Mouse (Mus musculus): ENCODE results near the gene Tvp23a. TPM values are rescaled to one million over a fixed set of nuclear protein-coding genes. Genes with fewer than 3 reads are reported as not detected.

Tvp23a gene
- polyA plus RNA-seq, 1 experiment from 2014 or later, result 12.1 TPM

DNA sequence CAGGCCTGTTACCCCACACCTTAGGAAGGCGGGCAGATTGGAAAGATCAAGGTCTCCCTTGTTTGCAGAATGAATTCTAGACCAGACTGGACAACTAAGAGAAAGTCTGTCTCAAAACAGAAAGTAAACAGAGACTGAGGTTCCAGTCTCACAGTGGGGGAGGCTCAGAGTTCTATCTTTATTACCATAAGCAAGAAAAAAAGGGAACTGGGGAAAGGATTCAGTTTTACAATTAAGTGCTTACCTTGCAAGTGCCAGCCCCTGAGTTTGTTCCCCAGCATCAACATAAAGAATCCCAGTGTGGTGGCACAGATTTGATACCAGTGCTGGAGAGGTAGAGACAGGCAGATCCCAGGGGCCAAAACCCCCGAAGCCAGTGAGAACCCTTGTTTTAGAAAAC is 28.8 kb upstream of the Tvp23a start:
- Histone ChIP-seq H3K36me3 (no peaks in the 10 kb centered on the region), H3K27me3 (no peaks in the 10 kb centered on the region), H3K9me3 (no peaks in the 10 kb centered on the region), H3K4me1 (no peaks in the 10 kb centered on the region), H3K4me3 (no peak overlapping the region), H3K9ac (no peak overlapping the region), H3K4me2 (no peak overlapping the region), H3K27ac (no peak overlapping the region)
- 75% methylated on average over 2 of the region's 2 CpGs for whole genome bisulfite sequencing
- no peak for ATAC-seq (ENCODE audit: insufficient number of reproducible peaks, low FRiP score, low TSS enrichment, low read depth)

- Histone ChIP-seq H3K4me1 (no peaks in the 10 kb centered on the region), H3K4me3 (no peak overlapping the region), H3K4me2 (no peak overlapping the region), H3K9me3 (no peaks in the 10 kb centered on the region), H3K27me3 (no peaks in the 10 kb centered on the region), H3K27ac (no peak overlapping the region), H3K36me3 (no peaks in the 10 kb centered on the region), H3K9ac (no peak overlapping the region)
- 73% methylated on average over 3 of the region's 3 CpGs for WGBS
- no peak for ATAC-seq (ENCODE audit: insufficient number of reproducible peaks, low FRiP score, low TSS enrichment, low read depth)
Observed at GRCm38 (mm10) chr16:10474956-10475355, 27.8 kb upstream of the Tvp23a start.

GRCm38 (mm10) chr16:10471950-10472349 is 24.8 kb upstream of the Tvp23a start:
- no peak for ATAC-seq (ENCODE audit: insufficient number of reproducible peaks, low FRiP score, low TSS enrichment, low read depth)
- 88% methylated on average over 3 of the region's 3 CpGs for WGBS
- no peaks in the 10 kb centered on the region for H3K27me3 ChIP-seq

GRCm38 (mm10) chr16:10468201-10468600 is 21.0 kb upstream of the Tvp23a start:
- WGBS, result 83% methylated on average over 1 of the region's 1 CpGs
- Histone ChIP-seq H3K27ac (no peak overlapping the region), H3K4me3 (no peak overlapping the region), H3K9ac (no peak overlapping the region), H3K4me2 (no peak overlapping the region), H3K9me3 (no peaks in the 10 kb centered on the region), H3K4me1 (0 out of 2 replicates have a peak, but pooled peaks cover 4% of the 10 kb centered on the region), H3K36me3 (no peaks in the 10 kb centered on the region), H3K27me3 (no peaks in the 10 kb centered on the region)
- no peak for ATAC-seq (ENCODE audit: insufficient number of reproducible peaks, low FRiP score, low TSS enrichment, low read depth)

More at GRCm38 (mm10) chr16:10471950-10472349, 24.8 kb upstream of the Tvp23a start:
- Histone ChIP-seq H3K36me3 (no peaks in the 10 kb centered on the region), H3K9ac (no peak overlapping the region), H3K4me3 (no peak overlapping the region), H3K9me3 (no peaks in the 10 kb centered on the region), H3K4me1 (no peaks in the 10 kb centered on the region), H3K4me2 (no peak overlapping the region), H3K27ac (no peak overlapping the region)

DNA sequence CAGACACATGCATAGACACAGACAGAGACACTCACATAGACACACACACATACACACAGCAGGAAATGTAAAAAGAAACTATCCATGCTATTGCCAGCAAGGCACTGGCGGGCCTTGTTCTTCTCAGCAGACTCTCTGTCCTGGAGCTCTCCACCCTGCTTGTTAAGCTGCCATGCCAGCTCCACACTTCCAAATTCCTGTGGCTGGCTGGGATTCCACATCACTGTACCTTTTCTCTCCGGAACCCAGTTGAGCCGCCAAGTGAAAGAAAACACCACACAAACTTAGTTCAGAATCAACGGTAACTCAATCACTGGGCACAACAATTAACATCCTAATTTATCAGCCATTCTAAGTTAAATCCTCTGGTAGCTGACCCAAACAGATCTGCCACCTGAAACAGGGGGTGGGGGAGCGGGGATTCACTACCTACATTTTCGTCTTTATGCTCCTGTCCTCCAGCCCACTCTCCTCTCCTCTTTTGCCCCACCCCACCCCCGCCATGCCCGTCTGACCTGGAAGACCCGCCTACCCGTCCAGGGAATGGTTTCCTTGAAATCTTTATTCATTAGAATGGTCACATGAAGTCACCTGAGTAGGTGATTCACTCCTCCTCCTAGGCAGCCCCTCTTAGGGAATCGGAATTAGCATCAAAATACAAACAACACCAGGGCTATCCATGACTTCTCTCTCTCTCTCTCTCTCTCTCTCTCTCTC is 20.4 kb upstream of the Tvp23a start:
- Histone ChIP-seq H3K9me3 (no peaks in the 10 kb centered on the region), H3K9ac (no peak overlapping the region), H3K4me1 (0 out of 2 replicates have a peak, but pooled peaks cover 4% of the 10 kb centered on the region), H3K27ac (no peak overlapping the region), H3K36me3 (no peaks in the 10 kb centered on the region), H3K27me3 (no peaks in the 10 kb centered on the region), H3K4me2 (no peak overlapping the region), H3K4me3 (no peak overlapping the region)
- WGBS, result 31% methylated on average over 11 of the region's 11 CpGs
- ATAC-seq (ENCODE audit: insufficient number of reproducible peaks, low FRiP score, low TSS enrichment, low read depth), result no peak

DNA sequence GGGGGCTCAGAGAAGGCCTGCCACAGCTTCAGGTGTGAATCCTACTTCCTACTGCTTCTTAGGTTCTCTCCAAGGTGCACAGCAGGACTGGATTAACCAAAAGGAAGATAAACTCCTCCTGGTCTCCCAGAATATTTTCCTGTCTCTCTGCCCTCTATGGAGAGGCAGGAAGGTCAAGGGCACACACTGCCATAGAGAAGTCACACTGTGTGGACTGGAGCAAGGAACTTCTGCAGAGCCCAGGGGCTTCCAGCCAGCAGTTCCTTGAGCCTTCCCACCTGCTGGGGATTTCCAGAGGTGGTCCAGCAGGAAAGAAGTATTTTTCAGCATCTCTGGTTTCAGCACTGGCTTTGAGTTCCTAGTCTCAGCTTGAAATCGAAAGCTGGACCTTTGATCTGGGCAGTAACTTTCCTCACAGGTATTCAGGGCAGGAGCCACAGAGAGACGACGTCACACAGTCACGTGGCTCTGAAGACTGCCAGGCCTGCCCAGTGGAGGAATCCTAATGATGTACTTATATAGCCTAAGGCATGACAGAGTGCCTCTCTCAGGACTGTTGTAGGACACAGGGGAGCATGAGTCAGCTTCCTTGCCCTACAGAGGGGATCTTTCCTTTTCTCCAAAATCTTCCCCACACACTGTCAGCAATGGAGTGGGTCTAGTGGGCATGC is 18.0 kb upstream of the Tvp23a start:
- Histone ChIP-seq H3K27ac (no peak overlapping the region), H3K4me3 (no peak overlapping the region), H3K27me3 (no peaks in the 10 kb centered on the region), H3K36me3 (no peaks in the 10 kb centered on the region), H3K4me1 (0 out of 2 replicates have a peak, but pooled peaks cover 4% of the 10 kb centered on the region), H3K9ac (no peak overlapping the region), H3K9me3 (no peaks in the 10 kb centered on the region), H3K4me2 (no peak overlapping the region)
- WGBS, result 11% methylated on average over 4 of the region's 4 CpGs
- no peak for ATAC-seq (ENCODE audit: insufficient number of reproducible peaks, low FRiP score, low TSS enrichment, low read depth)

- no peak for ATAC-seq (ENCODE audit: insufficient number of reproducible peaks, low FRiP score, low TSS enrichment, low read depth)
- H3K9me3 ChIP-seq, result no peaks in the 10 kb centered on the region
- H3K4me3 ChIP-seq, result no peak overlapping the region
- no peaks in the 10 kb centered on the region for H3K27me3 ChIP-seq
- H3K36me3 ChIP-seq, result no peaks in the 10 kb centered on the region
- no peak overlapping the region for H3K4me2 ChIP-seq
- no peak overlapping the region for H3K27ac ChIP-seq
- H3K4me1 ChIP-seq, result 0 out of 2 replicates have a peak, but pooled peaks cover 4% of the 10 kb centered on the region
- 77% methylated on average over 2 of the region's 2 CpGs for WGBS
- H3K9ac ChIP-seq, result no peak overlapping the region
Observed at GRCm38 (mm10) chr16:10461178-10461577, 14.0 kb upstream of the Tvp23a start.

GRCm38 (mm10) chr16:10460188-10460587 is 13.0 kb upstream of the Tvp23a start:
- Histone ChIP-seq H3K4me3 (no peak overlapping the region), H3K36me3 (no peaks in the 10 kb centered on the region), H3K27ac (no peak overlapping the region), H3K27me3 (no peaks in the 10 kb centered on the region), H3K4me1 (0 out of 2 replicates have a peak, but pooled peaks cover 2% of the 10 kb centered on the region), H3K9me3 (no peaks in the 10 kb centered on the region), H3K9ac (no peak overlapping the region), H3K4me2 (no peak overlapping the region)
- 72% methylated on average over 2 of the region's 2 CpGs for WGBS
- ATAC-seq (ENCODE audit: insufficient number of reproducible peaks, low FRiP score, low TSS enrichment, low read depth), result no peak

- H3K9me3 ChIP-seq, result no peaks in the 10 kb centered on the region
- 19% methylated on average over 3 of the region's 3 CpGs for WGBS
- peaks cover 5% of the 10 kb centered on the region; the same call in 1 of the 2 replicates for H3K4me1 ChIP-seq
- H3K27me3 ChIP-seq, result no peaks in the 10 kb centered on the region
- no peak overlapping the region for H3K9ac ChIP-seq
- no peaks in the 10 kb centered on the region for H3K36me3 ChIP-seq
- no peak overlapping the region for H3K4me2 ChIP-seq
- H3K27ac ChIP-seq, result no peak overlapping the region
- no peak for ATAC-seq (ENCODE audit: insufficient number of reproducible peaks, low FRiP score, low TSS enrichment, low read depth)
- no peak overlapping the region for H3K4me3 ChIP-seq
Observed at GRCm38 (mm10) chr16:10454583-10454974, 7.4 kb upstream of the Tvp23a start.

- H3K4me1 ChIP-seq, result peaks cover 5% of the 10 kb centered on the region; the same call in 1 of the 2 replicates
- H3K27ac ChIP-seq, result no peak overlapping the region
- no peak overlapping the region for H3K4me2 ChIP-seq
- no peaks in the 10 kb centered on the region for H3K36me3 ChIP-seq
- no peaks in the 10 kb centered on the region for H3K27me3 ChIP-seq
- 44% methylated on average over 6 of the region's 6 CpGs for WGBS
- no peak for ATAC-seq (ENCODE audit: insufficient number of reproducible peaks, low FRiP score, low TSS enrichment, low read depth)
- H3K9ac ChIP-seq, result no peak overlapping the region
- H3K4me3 ChIP-seq, result no peak overlapping the region
- no peaks in the 10 kb centered on the region for H3K9me3 ChIP-seq
Observed at GRCm38 (mm10) chr16:10453872-10454582, 6.9 kb upstream of the Tvp23a start.

GRCm38 (mm10) chr16:10452445-10452896 is 5.3 kb upstream of the Tvp23a start:
- 68% methylated on average over 8 of the region's 8 CpGs for WGBS
- H3K4me3 ChIP-seq, result no peak overlapping the region
- no peaks in the 10 kb centered on the region for H3K27me3 ChIP-seq
- H3K4me2 ChIP-seq, result no peak overlapping the region
- no peak for ATAC-seq (ENCODE audit: insufficient number of reproducible peaks, low FRiP score, low TSS enrichment, low read depth)
- peaks cover 10% of the 10 kb centered on the region for H3K4me1 ChIP-seq
- no peaks in the 10 kb centered on the region for H3K9me3 ChIP-seq
- H3K27ac ChIP-seq, result no peak overlapping the region
- no peak overlapping the region for H3K9ac ChIP-seq
- H3K36me3 ChIP-seq, result no peaks in the 10 kb centered on the region

DNA sequence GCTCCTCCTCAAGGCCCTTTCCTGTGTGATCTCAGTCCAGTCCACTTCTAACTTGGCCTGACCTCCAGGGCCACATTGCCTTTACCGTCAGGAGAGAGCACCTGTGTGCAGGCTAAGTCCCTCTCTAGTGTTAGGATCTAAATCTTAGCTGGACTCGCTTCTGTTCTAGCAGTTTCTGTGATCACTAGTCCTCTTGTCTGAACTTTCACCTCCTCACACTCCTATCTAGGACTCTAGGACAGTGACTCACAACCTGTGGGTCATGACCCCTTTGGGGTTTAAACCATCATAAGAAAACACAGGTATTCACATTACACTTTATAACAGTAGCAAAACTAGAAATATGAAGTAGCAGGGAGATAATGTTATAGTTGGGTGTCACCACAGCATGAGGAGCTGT is 4.7 kb upstream of the Tvp23a start:
- no peak for ATAC-seq (ENCODE audit: insufficient number of reproducible peaks, low FRiP score, low TSS enrichment, low read depth)
- WGBS, result 81% methylated on average over 2 of the region's 2 CpGs

More for the DNA sequence above, 4.7 kb upstream of the Tvp23a start:
- no peaks in the 10 kb centered on the region for H3K36me3 ChIP-seq
- no peak overlapping the region for H3K4me3 ChIP-seq
- H3K4me2 ChIP-seq, result no peak overlapping the region
- H3K27me3 ChIP-seq, result no peaks in the 10 kb centered on the region
- no peak overlapping the region for H3K27ac ChIP-seq
- no peaks in the 10 kb centered on the region for H3K9me3 ChIP-seq
- peaks cover 13% of the 10 kb centered on the region for H3K4me1 ChIP-seq
- H3K9ac ChIP-seq, result no peak overlapping the region

Measured in limb, embryonic 15.5 days (tissue).